Mouse (Mus musculus): ENCODE data around the gene Fgf5. TPM values are rescaled to one million over a fixed set of nuclear protein-coding genes. Genes with fewer than 3 reads are reported as not detected.

Gene Fgf5
- total and polyA plus RNA-seq, 3 experiments = 0.04 to 0.55 (median 0.27) TPM

- no peaks in the 10 kb centered on the region for H3K9me3 ChIP-seq (replicated peaks; ENCODE audit: low read length)
- TF ChIP-seq KAT2A (IDR thresholded peaks at IDR 0.05; ENCODE audit: insufficient replicate concordance, low read length) (no peak), SMC3 (IDR thresholded peaks at IDR 0.05; ENCODE audit: low read depth, low read length) (no peak), USF1 (IDR thresholded peaks at IDR 0.05; ENCODE audit: low read depth, low read length) (no peak), NRF1 (IDR thresholded peaks at IDR 0.05; ENCODE audit: low read depth, low read length) (no peak), IRF4 (IDR thresholded peaks at IDR 0.05; ENCODE audit: low read depth, low read length) (no peak), CHD1 (IDR thresholded peaks at IDR 0.05; ENCODE audit: low read depth, low read length) (no peak)
Observed at GRCm38 (mm10) chr5:98246826-98247225, 7.2 kb upstream of the Fgf5 start.

DNA sequence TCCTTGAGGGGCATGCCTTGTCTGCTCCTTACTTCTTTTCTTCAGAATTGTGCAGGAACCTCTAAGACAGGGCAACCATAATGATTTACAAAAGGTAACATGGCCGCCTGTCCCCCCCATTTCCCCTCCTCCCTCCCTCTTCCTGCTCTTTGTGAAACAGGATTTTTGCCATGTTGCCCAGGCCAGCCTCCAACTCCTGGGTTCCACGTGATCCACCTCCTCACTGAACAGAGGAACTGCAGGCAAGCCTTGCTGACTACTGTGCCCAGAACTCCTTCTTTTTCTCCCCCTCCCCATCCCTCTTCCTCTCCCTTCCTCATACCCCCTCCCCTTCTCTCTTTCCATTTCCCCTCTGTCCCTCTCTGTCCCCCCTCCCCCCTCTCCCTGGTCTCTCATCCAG, 6.5 kb upstream of the Fgf5 start:
- TF ChIP-seq POLR2A (IDR thresholded peaks at IDR 0.05; ENCODE audit: low read depth, low read length) (no peak), TCF12 (IDR thresholded peaks at IDR 0.05; ENCODE audit: low read depth, low read length) (no peak), RCOR1 (conservative IDR thresholded peaks at IDR 0.05; ENCODE audit: low read depth, low read length) (no peak), JUND (conservative IDR thresholded peaks at IDR 0.05; ENCODE audit: low read depth, low read length) (no peak), BHLHE40 (IDR thresholded peaks at IDR 0.05; ENCODE audit: low read depth, low read length) (no peak), RAD21 (IDR thresholded peaks at IDR 0.05; ENCODE audit: low read depth, low read length) (no peak), MAZ (IDR thresholded peaks at IDR 0.05; ENCODE audit: low read depth, low read length) (no peak), MEF2A (IDR thresholded peaks at IDR 0.05; ENCODE audit: borderline replicate concordance, low read depth, low read length) (no peak), USF1 (IDR thresholded peaks at IDR 0.05; ENCODE audit: low read depth, low read length) (no peak), GABPA (IDR thresholded peaks at IDR 0.05; ENCODE audit: insufficient replicate concordance, low read depth, low read length) (no peak), CTCF (conservative IDR thresholded peaks at IDR 0.05 in 1 of 2, IDR thresholded peaks at IDR 0.05 in 1 of 2; ENCODE audit: low read depth in 2 of 2, low read length in 2 of 2) (no peak), SIN3A (IDR thresholded peaks at IDR 0.05; ENCODE audit: low read length) (no peak), MAFK (IDR thresholded peaks at IDR 0.05; ENCODE audit: insufficient replicate concordance, low read length) (no peak), TBP (conservative IDR thresholded peaks at IDR 0.05; ENCODE audit: low read depth, low read length) (no peak)
- Histone ChIP-seq H3K79me2 (replicated peaks; ENCODE audit: control insufficient read depth, extremely low read depth, insufficient read depth, poor library complexity, severe bottlenecking) (no peaks in the 10 kb centered on the region), H3K9ac (ENCODE audit: insufficient read depth, low read depth) (no peak overlapping the region), H3K36me3 (replicated peaks in 1 of 2; ENCODE audit: control insufficient read depth in 1 of 2, insufficient read depth in 1 of 2, low read length in 1 of 2) (no peaks in the 10 kb centered on the region), H3K9me3 (replicated peaks; ENCODE audit: low read length) (no peaks in the 10 kb centered on the region), H3K4me3 (replicated peaks in 1 of 3; ENCODE audit: low read depth in 2 of 3, low read length in 2 of 3, poor library complexity in 1 of 3) (no peak overlapping the region), H3K4me1 (ENCODE audit: control insufficient read depth in 1 of 2, insufficient read depth in 2 of 2) (peaks cover 4 to 15% of the 10 kb centered on the region in 2 experiments), H3K27me3 (replicated peaks) (no peaks in the 10 kb centered on the region), H3K4me2 (ENCODE audit: insufficient read depth, low read depth, poor library complexity, severe bottlenecking) (no peak overlapping the region), H3K27ac (ENCODE audit: insufficient read depth, low read depth) (no peak overlapping the region)
- dilution Hi-C loops (cut with MboI; ENCODE audit: extremely low pct_ligation_motif_present, extremely low pct_unique_long_range_greater_than_20kb, low sequenced_read_pairs) (no loop called here), in situ Hi-C loops (cut with MboI; ENCODE audit: low pct_ligation_motif_present, low pct_unique_long_range_greater_than_20kb, low sequenced_read_pairs) (no loop called here)
- no peak for DNase-seq (ENCODE audit: extremely low read depth)

More at GRCm38 (mm10) chr5:98246826-98247225, 7.2 kb upstream of the Fgf5 start:
- H3K4me3 ChIP-seq (replicated peaks in 1 of 3; ENCODE audit: low read depth in 2 of 3, low read length in 2 of 3, poor library complexity in 1 of 3) = no peak overlapping the region
- no peak overlapping the region for H3K4me2 ChIP-seq (ENCODE audit: insufficient read depth, low read depth, poor library complexity, severe bottlenecking)
- H3K27ac ChIP-seq (ENCODE audit: insufficient read depth, low read depth) = no peak overlapping the region
- dilution Hi-C loops (cut with MboI; ENCODE audit: extremely low pct_ligation_motif_present, extremely low pct_unique_long_range_greater_than_20kb, low sequenced_read_pairs) = no loop called here
- no peak overlapping the region for H3K9ac ChIP-seq (ENCODE audit: insufficient read depth, low read depth)
- in situ Hi-C loops (cut with MboI; ENCODE audit: low pct_ligation_motif_present, low pct_unique_long_range_greater_than_20kb, low sequenced_read_pairs) = no loop called here
- H3K36me3 ChIP-seq (replicated peaks in 1 of 2; ENCODE audit: control insufficient read depth in 1 of 2, insufficient read depth in 1 of 2, low read length in 1 of 2) = no peaks in the 10 kb centered on the region
- no peaks in the 10 kb centered on the region for H3K79me2 ChIP-seq (replicated peaks; ENCODE audit: control insufficient read depth, extremely low read depth, insufficient read depth, poor library complexity, severe bottlenecking)
- no peak for DNase-seq (ENCODE audit: extremely low read depth)
- H3K27me3 ChIP-seq (replicated peaks) = no peaks in the 10 kb centered on the region
- H3K4me1 ChIP-seq (ENCODE audit: control insufficient read depth in 1 of 2, insufficient read depth in 2 of 2) = peaks cover 8 to 22% of the 10 kb centered on the region in 2 experiments
